Mouse (Mus musculus) cerebral cortex, adult 2 months (tissue): Measurements from ENCODE around the gene Rbbp5.

Source experiments
- WGBS: fragments of 180-500 bp; shearing (Covaris S2); methylation state at CpG from one replicate; pipeline ENCODE4 v1.1.7; 2018; 5-methylcytosine and 5-hydroxymethylcytosine counted together

Gene Rbbp5

GRCm38 (mm10) chr1:132476928-132477691 lies at the start of gene Rbbp5:
Gene Rbbp5, plus strand, starts transcription at chr1:132477365.
- 1% methylated on average over 43 of the region's 43 CpGs for WGBS

GRCm38 (mm10) chr1:132430818-132431217 lies 46.3 kb upstream of the Rbbp5 start:
- WGBS: 53% methylated on average over 3 of the region's 3 CpGs

- 27% methylated on average over 9 of the region's 9 CpGs for WGBS
Measured at GRCm38 (mm10) chr1:132431716-132432115, 45.4 kb upstream of the Rbbp5 start.

- 57% methylated on average over 5 of the region's 5 CpGs for WGBS
Measured at GRCm38 (mm10) chr1:132433349-132433748, 43.8 kb upstream of the Rbbp5 start.

- WGBS: 86% methylated on average over 12 of the region's 12 CpGs
Measured at GRCm38 (mm10) chr1:132434032-132434431, 43.1 kb upstream of the Rbbp5 start.

GRCm38 (mm10) chr1:132436320-132436958 lies 40.7 kb upstream of the Rbbp5 start:
- 55% methylated on average over 4 of the region's 4 CpGs for WGBS

- 44% methylated on average over 1 of the region's 1 CpGs for WGBS
Measured at GRCm38 (mm10) chr1:132436960-132437359, 40.2 kb upstream of the Rbbp5 start.

- 77% methylated on average over 5 of the region's 5 CpGs for WGBS
Measured at GRCm38 (mm10) chr1:132437389-132437788, 39.8 kb upstream of the Rbbp5 start.

- 82% methylated on average over 1 of the region's 1 CpGs for WGBS
Measured at GRCm38 (mm10) chr1:132440896-132441435, 36.2 kb upstream of the Rbbp5 start.

- WGBS: 91% methylated on average over 7 of the region's 7 CpGs
Measured at GRCm38 (mm10) chr1:132449742-132450141, 27.4 kb upstream of the Rbbp5 start.

- WGBS: 71% methylated on average over 5 of the region's 5 CpGs
Measured at GRCm38 (mm10) chr1:132464651-132465050, 12.5 kb upstream of the Rbbp5 start.

- 93% methylated on average over 7 of the region's 7 CpGs for WGBS
Measured at GRCm38 (mm10) chr1:132469519-132469918, 7.6 kb upstream of the Rbbp5 start.

- 92% methylated on average over 1 of the region's 1 CpGs for WGBS
Measured at GRCm38 (mm10) chr1:132470031-132470430, 7.1 kb upstream of the Rbbp5 start.

- WGBS: 76% methylated on average over 2 of the region's 2 CpGs
Measured at GRCm38 (mm10) chr1:132471032-132471431, 6.1 kb upstream of the Rbbp5 start.

GRCm38 (mm10) chr1:132471499-132471898 lies 5.7 kb upstream of the Rbbp5 start:
- 91% methylated on average over 5 of the region's 5 CpGs for WGBS

- 37% methylated on average over 5 of the region's 5 CpGs for WGBS
Measured at GRCm38 (mm10) chr1:132472537-132472936, 4.6 kb upstream of the Rbbp5 start.

- 30% methylated on average over 1 of the region's 1 CpGs for WGBS
Measured at GRCm38 (mm10) chr1:132474496-132474895, 2.7 kb upstream of the Rbbp5 start.

GRCm38 (mm10) chr1:132476575-132476927 lies 614 bp upstream of the Rbbp5 start:
- WGBS: 4% methylated on average over 9 of the region's 9 CpGs

- 83% methylated on average over 1 of the region's 1 CpGs for WGBS
Measured at GRCm38 (mm10) chr1:132479438-132479837, 2.3 kb downstream of the Rbbp5 start.

- 89% methylated on average over 2 of the region's 2 CpGs for WGBS
Measured at GRCm38 (mm10) chr1:132481619-132482018, 4.5 kb downstream of the Rbbp5 start.

- 70% methylated on average over 3 of the region's 3 CpGs for WGBS
Measured at GRCm38 (mm10) chr1:132483234-132483633, 6.1 kb downstream of the Rbbp5 start.

- 82% methylated on average over 6 of the region's 6 CpGs for WGBS
Measured at GRCm38 (mm10) chr1:132483759-132484158, 6.6 kb downstream of the Rbbp5 start.

GRCm38 (mm10) chr1:132500535-132500934 lies 23.4 kb downstream of the Rbbp5 start:
- 65% methylated on average over 2 of the region's 2 CpGs for WGBS
